Comparison of ENCODE assay signal across 8 mouse cellular contexts in the genomic region with DNA sequence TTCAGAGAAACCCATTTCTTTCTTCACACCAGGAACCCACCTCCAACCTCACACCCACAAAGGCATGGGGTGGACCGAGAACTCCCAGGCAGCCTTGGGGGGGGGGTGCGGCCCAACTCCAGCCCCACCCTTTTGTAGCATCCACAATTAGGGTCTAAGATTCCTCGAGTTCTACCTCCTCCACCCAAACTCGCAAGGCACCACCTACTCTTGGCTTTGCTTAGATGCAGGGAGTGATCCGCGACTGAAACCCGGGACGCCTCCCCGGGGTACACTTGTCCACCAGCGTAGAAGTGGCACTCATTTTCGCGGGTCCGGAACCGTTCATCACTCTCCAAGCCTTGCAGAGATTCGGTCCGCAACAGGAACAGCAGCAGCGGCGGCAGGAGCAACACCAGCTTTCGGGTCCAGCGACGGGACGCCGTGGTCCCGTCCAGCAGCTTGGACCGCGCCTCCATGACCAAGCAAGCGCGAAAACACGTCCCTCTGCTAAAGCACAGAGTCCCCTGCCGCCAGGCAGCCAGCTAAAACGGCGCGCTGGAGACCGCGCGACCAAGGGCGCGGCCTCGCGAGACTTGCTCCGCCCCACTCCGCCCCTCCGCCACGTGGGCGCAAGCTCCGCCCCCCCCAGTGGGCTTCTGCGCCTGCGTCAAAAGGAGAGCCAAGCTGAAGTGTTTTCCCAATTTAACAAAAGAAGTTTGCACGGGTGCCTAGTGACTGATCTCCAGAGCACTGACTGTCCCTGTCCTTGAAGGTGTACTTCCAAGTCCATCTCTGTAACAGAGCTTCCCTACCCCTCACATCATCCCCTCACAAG. TPM values are rescaled to one million over a fixed set of nuclear protein-coding genes. Genes with fewer than 3 reads are reported as not detected.
DNase-seq lines count a peak whose midpoint lies in the region; TF ChIP-seq lines count a peak whose summit lies in the region.

No protein-coding gene starts in this region.

- peak; percentile 66 for DNase-seq in MEL-GATA-1-ER (ENCODE audit: extremely low read depth, low read depth)
- peak; percentile 74 to 78 for DNase-seq in cerebellum, adult 2 months
- peak; percentile 83 for DNase-seq in forelimb bud, embryonic 11.5 days (ENCODE audit: low read depth, low spot score)
- DNase-seq in hindbrain, embryonic 10.5 days (ENCODE audit: low spot score), result peak; percentile 85
- peak; percentile 66 to 73 for DNase-seq in layer of hippocampus, postnatal 14 days (ENCODE audit: low spot score in 2 of 2)
- peak; percentile 83 for DNase-seq in lung, postnatal 14 days
- DNase-seq in retina, adult 2 months (ENCODE audit: low read depth, low spot score), result peak; percentile 44
- peak; percentile 79 to 81 for DNase-seq in thymus, postnatal 36 days

- peak overlapping the region; percentile 64 for H3K4me3 ChIP-seq in cerebellum, adult 2 months (replicated peaks; ENCODE audit: insufficient read depth, low read depth, low read length)
- peak overlapping the region; percentile 61 for H3K4me3 ChIP-seq in hindbrain, embryonic 10.5 days

- H3K27me3 ChIP-seq in cerebellum, adult 2 months (ENCODE audit: control insufficient read depth, insufficient read depth, low read length), result no peaks in the 10 kb centered on the region
- H3K27me3 ChIP-seq in hindbrain, embryonic 10.5 days (ENCODE audit: insufficient read depth, poor library complexity, severe bottlenecking), result no peaks in the 10 kb centered on the region

- H3K9me3 ChIP-seq in hindbrain, embryonic 10.5 days, result no peaks in the 10 kb centered on the region

- no peaks in the 10 kb centered on the region for H3K4me1 ChIP-seq in cerebellum, adult 2 months (ENCODE audit: control insufficient read depth, insufficient read depth, low read length)
- no peaks in the 10 kb centered on the region for H3K4me1 ChIP-seq in hindbrain, embryonic 10.5 days (replicated peaks)

- no peak for TF ChIP-seq CTCF in cerebellum, adult 2 months (IDR thresholded peaks at IDR 0.05; ENCODE audit: borderline replicate concordance, insufficient read depth, low read depth, low read length)

- peaks cover 13% of the 10 kb centered on the region; the same call in 1 of the 2 replicates for H3K36me3 ChIP-seq in hindbrain, embryonic 10.5 days

- H3K27ac ChIP-seq in cerebellum, adult 2 months (ENCODE audit: insufficient read depth, low read length), result no peak overlapping the region
- peak overlapping the region; percentile 90 for H3K27ac ChIP-seq in hindbrain, embryonic 10.5 days

- 9% methylated on average over 49 of the region's 49 CpGs for WGBS in cerebellum, adult 2 months
- 17% methylated on average over 49 of the region's 49 CpGs for WGBS in hindbrain, embryonic 10.5 days

- 0 out of 2 replicates have a peak, but pooled peaks have one; percentile 37 for TF ChIP-seq POLR2A in cerebellum, adult 2 months (IDR thresholded peaks at IDR 0.05; ENCODE audit: borderline replicate concordance, insufficient read depth, low read length)

RNA-seq across cellular contexts. Expression of a gene that starts 2.4 kb away (rescaled TPM):
- 40.7 and 41.8 TPM in 2 replicates for polyA plus RNA-seq in cerebellum, adult 2 months (2012; rRNA removed)
- polyA plus RNA-seq in hindbrain, embryonic 10.5 days (2016; fragmentation: Nextera tagmentation; extraction: Ambion mirVana), result 257 and 289 TPM in 2 replicates
- total RNA-seq in layer of hippocampus, postnatal 14 days (2021), result 10 to 100 TPM; 17.4 to 22.1 TPM
